Mouse (Mus musculus) right cerebral cortex, adult 2 months (tissue): ENCODE results near the gene Gm13723.

Experiments used
- DNase-seq, 2 experiments: peaks; one replicate each; pipeline ENCODE4 v3.0.0; 2021 to 2022; ENCODE audit warnings: low spot score in 2 of 2

Gene Gm13723

GRCm38 (mm10) chr2:86874702-86875101 is at the start of gene Gm13723:
Gene Gm13723, minus strand, starts transcription at chr2:86874802.
- no peak for DNase-seq

GRCm38 (mm10) chr2:86905647-86906046 is 31.0 kb upstream of the Gm13723 start:
- DNase-seq = no peak

- DNase-seq = no peak
Observed at GRCm38 (mm10) chr2:86892116-86892515, 17.5 kb upstream of the Gm13723 start, which contains the start of gene Olfr1097. Gene Olfr1097, minus strand, starts transcription at chr2:86892216.

DNA sequence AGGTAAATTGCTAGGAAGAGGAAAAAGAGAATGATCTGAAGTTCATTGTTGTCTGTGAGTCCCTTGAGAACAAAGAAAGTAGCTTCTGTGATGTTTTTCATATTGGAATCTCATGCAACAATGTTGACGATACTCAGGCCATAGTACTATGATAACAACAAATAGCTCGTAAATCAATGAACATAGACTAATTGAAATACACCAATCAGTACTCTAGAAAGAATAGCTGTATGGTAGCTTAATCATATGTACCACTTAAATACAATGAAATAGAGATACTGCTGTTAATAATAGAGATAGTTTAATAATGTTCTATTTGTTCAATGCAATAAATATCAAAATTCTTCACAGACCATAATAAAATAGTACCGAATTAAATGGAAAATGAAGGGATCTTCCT is 23.0 kb downstream of the Gm13723 start, which contains the start of gene Olfr1095:
Gene Olfr1095 (minus strand): TSS at position 101 of the 400 bp plus-strand sequence.
- DNase-seq = no peak

GRCm38 (mm10) chr2:86824363-86824762 is 50.2 kb downstream of the Gm13723 start, which contains the start of gene Olfr1094:
Gene Olfr1094, plus strand, starts transcription at chr2:86824663.
- DNase-seq = no peak
